Comparison of ENCODE assay signal across 16 mouse cellular contexts in genomic region chr9:78516125-78516524, GRCm38 (mm10). TPM values are rescaled to one million over a fixed set of nuclear protein-coding genes. Genes with fewer than 3 reads are reported as not detected.
A peak's percentile ranks its signal among the peaks of the same experiment; 100 is the strongest.
DNase-seq lines count a peak whose midpoint lies in the region; ATAC-seq and TF ChIP-seq lines count a peak whose summit lies in the region.
"Had no signal": no experiment of that assay in that cellular context is flagged by ENCODE, and none has a peak within 500 bp of the region (broad histone marks: within the 10 kb centered on the region; RNA-seq: fewer than 3 reads in every experiment).

No protein-coding gene starts in this region.

- H3K9me3 ChIP-seq in hindbrain, embryonic 10.5 days = no peaks in the 10 kb centered on the region
- H3K9me3 ChIP-seq in hindbrain, postnatal 0 days (ENCODE audit: low read length) = no peaks in the 10 kb centered on the region
- no peaks in the 10 kb centered on the region; the same call in 1 of the 2 replicates for H3K9me3 ChIP-seq in erythroblast, embryonic 14.5 days (ENCODE audit: control insufficient read depth, low read length)
- H3K9me3 ChIP-seq: embryonic facial prominence, embryonic 12.5 days; forebrain, embryonic 12.5 days had no signal

- ATAC-seq in hindbrain, postnatal 0 days = no peak
- ATAC-seq in megakaryocyte progenitor cell, adult 5-6 weeks (replicated peaks; ENCODE audit: poor library complexity) = peak; percentile 74
- ATAC-seq: intestine, embryonic 16.5 days; Patski had no signal

- WGBS in hindbrain, embryonic 10.5 days = 79% methylated on average over 3 of the region's 3 CpGs
- 75% methylated on average over 3 of the region's 3 CpGs for WGBS in hindbrain, postnatal 0 days

- no peak for DNase-seq in hindbrain, embryonic 10.5 days (ENCODE audit: low spot score)
- DNase-seq in hindbrain, postnatal 0 days (ENCODE audit: low spot score) = no peak
- DNase-seq in brain, embryonic 14.5 days (ENCODE audit: low read depth) = peak; percentile 27
- no peak for DNase-seq in cerebellum, postnatal 10 days
- DNase-seq in lung, postnatal 4 days = no peak
- DNase-seq: cerebellum, postnatal 14 days; right cerebral cortex, postnatal 25 days; thymus, adult 18-20 months had no signal

- no peak for TF ChIP-seq POLR2A in brain, embryonic 14.5 days (IDR thresholded peaks at IDR 0.05; ENCODE audit: borderline replicate concordance, extremely low read depth, insufficient read depth, insufficient read length, poor library complexity, severe bottlenecking)

- TF ChIP-seq CTCF in hindbrain, postnatal 0 days (IDR thresholded peaks at IDR 0.05; ENCODE audit: low read depth) = no peak
- no peak for TF ChIP-seq CTCF in brain, embryonic 14.5 days (IDR thresholded peaks at IDR 0.05; ENCODE audit: borderline replicate concordance, extremely low read depth, insufficient read depth, insufficient read length)

- H3K9ac ChIP-seq in hindbrain, postnatal 0 days (replicated peaks; ENCODE audit: low read length) = no peak overlapping the region
- H3K9ac ChIP-seq: embryonic facial prominence, embryonic 12.5 days; forebrain, embryonic 12.5 days had no signal

- no peak overlapping the region for H3K4me2 ChIP-seq in hindbrain, postnatal 0 days (ENCODE audit: low read depth, low read length)
- H3K4me2 ChIP-seq: embryonic facial prominence, embryonic 12.5 days; forebrain, embryonic 12.5 days had no signal

- no peak overlapping the region for H3K4me3 ChIP-seq in hindbrain, embryonic 10.5 days
- no peak overlapping the region for H3K4me3 ChIP-seq in hindbrain, postnatal 0 days (ENCODE audit: low read length)
- peak overlapping the region; percentile 33 for H3K4me3 ChIP-seq in erythroblast, embryonic 14.5 days (replicated peaks)
- H3K4me3 ChIP-seq: embryonic facial prominence, embryonic 12.5 days; forebrain, embryonic 12.5 days had no signal

- peaks cover 15% of the 10 kb centered on the region for H3K4me1 ChIP-seq in hindbrain, embryonic 10.5 days (replicated peaks)
- 0 out of 2 replicates have a peak, but pooled peaks cover 8% of the 10 kb centered on the region for H3K4me1 ChIP-seq in hindbrain, postnatal 0 days (ENCODE audit: insufficient read depth, low read length)
- peaks cover 53% of the 10 kb centered on the region for H3K4me1 ChIP-seq in erythroblast, embryonic 14.5 days (ENCODE audit: control insufficient read depth)

- H3K36me3 ChIP-seq in hindbrain, embryonic 10.5 days = no peaks in the 10 kb centered on the region
- no peaks in the 10 kb centered on the region for H3K36me3 ChIP-seq in hindbrain, postnatal 0 days (ENCODE audit: insufficient read depth, low read length)
- H3K36me3 ChIP-seq in erythroblast, embryonic 14.5 days (ENCODE audit: control insufficient read depth) = no peaks in the 10 kb centered on the region
- H3K36me3 ChIP-seq: embryonic facial prominence, embryonic 12.5 days; forebrain, embryonic 12.5 days had no signal

- H3K27ac ChIP-seq in hindbrain, embryonic 10.5 days = 0 out of 2 replicates have a peak overlapping the region, but pooled peaks have one; percentile 18
- no peak overlapping the region for H3K27ac ChIP-seq in hindbrain, postnatal 0 days
- H3K27ac ChIP-seq: embryonic facial prominence, embryonic 12.5 days; forebrain, embryonic 12.5 days; kidney, postnatal 0 days; macrophage had no signal

- no peaks in the 10 kb centered on the region for H3K27me3 ChIP-seq in hindbrain, embryonic 10.5 days (ENCODE audit: insufficient read depth, poor library complexity, severe bottlenecking)
- no peaks in the 10 kb centered on the region for H3K27me3 ChIP-seq in hindbrain, postnatal 0 days (ENCODE audit: insufficient read depth, low read length)
- H3K27me3 ChIP-seq in erythroblast, embryonic 14.5 days (ENCODE audit: control insufficient read depth) = peaks cover 12% of the 10 kb centered on the region
- H3K27me3 ChIP-seq: embryonic facial prominence, embryonic 12.5 days; forebrain, embryonic 12.5 days; Patski had no signal

RNA-seq across cellular contexts. Expression of gene Eef1a1, which starts 27.2 kb away (rescaled TPM):
- 3,168 and 3,706 TPM in 2 replicates for polyA plus RNA-seq in hindbrain, embryonic 10.5 days (2016; fragmentation: Nextera tagmentation; extraction: Ambion mirVana)
- total RNA-seq in hindbrain, postnatal 0 days (2014; rRNA removed) = 5,514 and 5,628 TPM in 2 replicates
- 2,472 and 2,549 TPM in 2 replicates for polyA plus RNA-seq in hindbrain, postnatal 0 days (2015; fragmentation: Nextera tagmentation; extraction: Ambion mirVana)
- polyA plus RNA-seq in brain, embryonic 14.5 days (2012; rRNA removed) = 6,510 and 8,462 TPM in 2 replicates
- 47.9 and 54.8 TPM in 2 replicates for polyA plus RNA-seq in erythroblast, embryonic 14.5 days (2012)
- 20,259 and 20,522 TPM in 2 replicates for total RNA-seq in megakaryocyte progenitor cell, adult 5-6 weeks (2015)
- 11,199 and 11,450 TPM in 2 replicates for total RNA-seq in megakaryocyte progenitor cell, adult 5-6 weeks (2017)

Comparison
In these comparisons a context has a peak if more than half of its experiments do, and no peak if none do; other contexts are left out.
1. RNA of gene Eef1a1, which starts 27.2 kb away (polyA plus RNA-seq): 6,510 to 8,462 TPM in brain, embryonic 14.5 days, 3,168 to 3,706 TPM in hindbrain, embryonic 10.5 days and 2,472 to 2,549 TPM in hindbrain, postnatal 0 days; 47.9 to 54.8 TPM in erythroblast, embryonic 14.5 days; every median in the first group is over 10 times any median in the second.